Mouse (Mus musculus) kidney, adult 8-10 months (tissue): ENCODE measurements around the gene Lingo3.

Experiments used
- DNase-seq, 2 experiments: peaks; one replicate each; pipeline ENCODE4 v3.0.0; 2022

Gene Lingo3

GRCm38 (mm10) chr10:80843931-80844547, at the start of gene Lingo3:
TSS of gene Lingo3 (minus strand) at chr10:80844039.
- DNase-seq: no peak

DNA sequence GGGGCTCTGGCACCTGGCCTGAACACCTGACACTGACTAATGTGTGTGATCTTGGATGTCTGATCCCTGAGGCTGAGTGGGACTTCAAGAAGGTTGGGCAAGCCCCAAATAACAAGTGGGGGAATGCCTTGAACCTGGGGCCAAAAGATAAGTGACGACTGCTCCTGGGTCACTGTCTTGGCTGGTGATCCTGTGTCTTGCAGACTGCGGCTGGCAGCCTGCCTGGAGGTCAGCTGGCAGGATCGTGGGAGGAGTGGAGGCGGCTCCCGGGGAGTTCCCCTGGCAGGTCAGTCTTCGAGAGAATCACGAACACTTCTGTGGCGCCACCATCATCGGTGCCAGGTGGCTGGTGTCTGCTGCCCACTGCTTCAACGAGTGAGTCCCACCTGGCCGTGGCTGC, 43.3 kb upstream of the Lingo3 start:
- peak; percentile 73 to 83 for DNase-seq

DNA sequence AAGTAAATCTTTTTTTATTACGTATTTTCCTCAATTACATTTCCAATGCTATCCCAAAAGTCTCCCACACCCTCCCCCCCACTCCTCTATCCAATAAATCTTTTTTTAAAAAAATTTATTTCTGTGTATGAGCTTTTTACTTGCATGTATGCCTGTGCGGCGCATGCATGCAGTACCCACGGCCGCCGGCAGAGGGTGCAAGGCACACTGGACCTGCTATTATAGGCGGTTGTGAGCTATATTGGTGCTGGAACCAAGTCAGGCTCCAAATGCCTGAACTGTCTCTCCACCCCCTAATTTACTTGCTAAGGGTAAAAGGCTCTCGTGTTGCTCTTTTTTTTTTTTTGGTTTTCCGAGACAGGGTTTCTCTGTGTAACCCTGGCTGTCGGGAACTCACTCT, 37.5 kb upstream of the Lingo3 start:
- peak in 1 of 2 experiments; percentile 84 for DNase-seq

GRCm38 (mm10) chr10:80880901-80881300, 37.1 kb upstream of the Lingo3 start:
- DNase-seq: no peak

DNA sequence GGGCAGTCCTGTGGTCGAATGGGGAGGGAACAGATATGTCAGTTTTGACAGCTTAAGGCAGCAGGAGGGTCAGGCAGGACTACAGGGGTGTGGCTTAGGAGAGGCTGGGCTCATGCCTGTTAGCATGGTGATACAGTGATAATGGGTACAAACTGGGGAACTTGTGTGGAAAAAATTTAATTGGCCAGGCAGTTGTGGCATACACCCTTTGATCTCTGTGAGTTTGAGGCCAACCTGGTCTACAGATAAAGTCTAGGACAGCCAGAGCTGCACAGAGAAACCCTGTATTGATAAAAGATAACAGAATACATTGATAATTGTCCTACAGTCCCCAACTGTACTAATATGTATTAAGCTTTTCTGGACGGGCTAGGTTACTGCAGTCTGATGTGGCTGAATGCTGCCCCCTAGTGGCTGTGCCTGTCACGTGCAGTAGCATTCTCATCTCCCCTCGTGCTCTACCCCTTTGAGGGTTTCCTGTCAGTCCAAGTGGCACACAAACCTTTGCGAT, 36.3 kb upstream of the Lingo3 start:
- peak in 1 of 2 experiments; percentile 74 for DNase-seq

GRCm38 (mm10) chr10:80876594-80876993, 32.8 kb upstream of the Lingo3 start:
- no peak for DNase-seq

GRCm38 (mm10) chr10:80876028-80876427, 32.2 kb upstream of the Lingo3 start:
- peak; percentile 36 to 70 for DNase-seq

GRCm38 (mm10) chr10:80874035-80874434, 30.2 kb upstream of the Lingo3 start:
- DNase-seq: no peak

- peak; percentile 17 to 25 for DNase-seq
These were observed 27.7 kb upstream of the Lingo3 start, which contains the start of gene Tmprss9 for GRCm38 (mm10) chr10:80871581-80871980. TSS of gene Tmprss9 (plus strand) at chr10:80871848.

GRCm38 (mm10) chr10:80870993-80871392, 27.2 kb upstream of the Lingo3 start:
- DNase-seq: peak; percentile 84 to 90

GRCm38 (mm10) chr10:80864446-80864845, 20.6 kb upstream of the Lingo3 start:
- DNase-seq: no peak

DNA sequence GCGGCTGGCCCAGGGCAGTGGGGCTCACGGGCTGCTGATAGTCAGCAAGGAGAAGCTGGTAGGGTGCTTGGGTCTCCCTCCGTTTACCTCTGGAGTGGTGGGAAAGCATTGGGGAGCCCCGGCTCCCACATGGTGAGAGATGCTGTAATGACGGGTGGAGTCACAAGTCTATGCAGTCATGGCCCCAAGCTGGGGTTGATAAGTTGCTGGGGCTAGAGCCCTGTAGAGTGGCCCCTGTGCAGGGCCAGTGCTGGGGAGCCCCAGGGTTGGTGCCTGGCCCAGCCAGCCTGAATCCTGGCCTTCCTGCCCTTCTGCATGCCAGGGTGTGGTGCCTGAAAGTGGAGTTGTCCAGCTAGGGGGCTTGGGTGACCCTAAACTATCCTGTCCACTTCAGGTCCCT, 18.5 kb upstream of the Lingo3 start:
- DNase-seq: no peak

- no peak for DNase-seq
These were observed 14.6 kb upstream of the Lingo3 start for GRCm38 (mm10) chr10:80858350-80858935.

- no peak for DNase-seq
These were observed 14.0 kb upstream of the Lingo3 start for GRCm38 (mm10) chr10:80857848-80858247.

- no peak for DNase-seq
These were observed 13.5 kb upstream of the Lingo3 start for GRCm38 (mm10) chr10:80857386-80857785.

GRCm38 (mm10) chr10:80856908-80857307, 13.1 kb upstream of the Lingo3 start:
- no peak for DNase-seq

- DNase-seq: no peak
These were observed 12.4 kb upstream of the Lingo3 start for GRCm38 (mm10) chr10:80856267-80856666.

DNA sequence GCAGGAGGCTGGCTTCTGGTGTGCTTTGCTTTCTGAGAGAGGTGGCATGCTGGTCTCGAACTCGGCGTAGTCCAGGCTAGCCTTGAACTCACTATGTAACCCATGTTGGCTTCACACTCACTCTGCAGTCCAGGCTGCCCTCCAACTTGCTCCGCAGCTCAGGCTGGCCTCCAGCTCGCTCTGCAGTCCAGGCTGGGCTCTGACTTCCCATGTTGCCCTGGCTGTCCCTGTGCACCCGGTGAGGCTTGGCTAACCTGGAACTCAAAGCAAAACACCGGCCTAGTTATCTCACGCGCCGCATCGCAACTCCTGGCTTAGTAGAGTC, 11.9 kb upstream of the Lingo3 start:
- no peak for DNase-seq

DNA sequence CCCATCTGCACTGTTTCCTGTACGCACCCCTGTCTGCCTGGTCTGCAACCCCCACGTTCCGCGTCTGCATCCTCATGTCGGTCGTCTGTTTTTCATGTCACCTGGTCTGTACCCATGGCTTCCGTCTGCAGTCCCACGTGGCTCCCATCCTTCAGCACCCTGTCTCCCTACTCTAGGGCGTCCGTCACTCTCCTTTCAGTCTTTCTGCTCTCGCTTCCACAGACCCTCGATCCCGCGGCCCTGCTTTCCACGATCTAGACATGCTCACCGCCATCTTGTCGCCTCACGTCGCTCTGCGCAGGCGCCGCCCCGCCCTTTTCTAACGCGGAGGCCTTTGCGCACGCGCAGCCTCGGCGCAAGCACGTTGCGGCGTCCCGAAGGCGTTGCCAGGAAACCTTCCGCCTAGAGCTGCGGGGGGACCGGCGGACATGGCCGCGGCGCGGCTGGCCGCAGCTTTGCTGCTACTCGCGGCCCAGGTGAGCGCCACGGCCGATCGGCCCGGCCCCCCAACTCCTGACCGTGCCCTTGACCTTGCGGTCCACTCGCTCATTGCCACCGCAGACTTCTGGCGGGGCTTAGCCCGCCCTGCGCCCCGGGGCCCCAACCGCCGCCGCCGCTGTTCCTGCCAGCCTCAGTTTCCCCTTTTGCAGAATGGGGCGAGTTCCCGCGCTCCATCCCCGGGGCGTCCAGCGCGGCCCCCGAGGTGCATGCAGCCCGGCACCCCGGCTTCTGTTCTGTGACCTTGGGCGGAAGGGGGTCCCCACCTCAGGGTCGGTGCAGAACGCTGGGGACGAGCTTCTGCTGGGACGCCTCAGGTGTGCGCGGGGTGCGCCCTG, 11.3 kb upstream of the Lingo3 start, which contains the start of the genes Lsm7 and Sppl2b:
TSS of gene Lsm7 (minus strand) at position 297 of the 836 bp plus-strand sequence.
TSS of gene Sppl2b (plus strand) at position 363 of the 836 bp plus-strand sequence.
- peak; percentile 94 to 96 for DNase-seq

- peak; percentile 49 to 58 for DNase-seq
These were observed 4.7 kb upstream of the Lingo3 start for GRCm38 (mm10) chr10:80848571-80848970.

- no peak for DNase-seq
These were observed 1.9 kb upstream of the Lingo3 start for GRCm38 (mm10) chr10:80845732-80846131.

- no peak for DNase-seq
These were observed 1.3 kb upstream of the Lingo3 start for GRCm38 (mm10) chr10:80845055-80845693.
